Mouse (Mus musculus): Measurements from ENCODE around the gene Wnt10b. TPM values are rescaled to one million over a fixed set of nuclear protein-coding genes. Genes with fewer than 3 reads are reported as not detected.
"Not testable (repeated sequence)": the region's sequence is repeated elsewhere in the genome, so short reads cannot be mapped to it uniquely, and the experiment has no call there.

Gene Wnt10b
- not detected in 2 replicates for polyA plus RNA-seq (2015; fragmentation: Nextera tagmentation; extraction: Ambion mirVana)

DNA sequence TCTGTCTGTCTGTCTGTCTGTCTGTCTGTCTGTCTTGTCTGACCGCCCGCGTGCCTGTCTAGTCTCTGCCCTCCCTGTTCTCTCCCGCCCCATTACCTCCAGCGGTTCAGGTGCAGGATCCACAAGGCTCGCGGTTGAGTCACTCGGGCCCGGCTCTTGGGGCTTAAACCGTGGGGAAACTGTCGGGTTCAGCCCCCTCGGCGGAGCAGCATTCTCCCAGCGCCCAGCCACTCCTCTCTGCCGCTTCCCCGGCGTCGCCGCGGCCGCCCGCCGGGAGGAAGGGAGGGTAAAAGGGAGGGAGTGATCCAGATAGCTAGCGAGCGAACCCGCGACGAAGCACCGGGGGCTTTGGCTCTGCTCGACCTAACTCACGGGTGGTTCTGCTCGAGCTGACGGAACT is at the start of gene Wnt10b:
TSS of gene Wnt10b (minus strand) at position 389 of the 400 bp plus-strand sequence.
- Histone ChIP-seq H3K9ac (peak within 1 kb of the TSS; percentile 43), H3K9me3 (no peaks in the 10 kb centered on the region), H3K27ac (replicated peaks) (no peak within 1 kb of the TSS), H3K4me1 (replicated peaks) (peaks cover 37% of the 10 kb centered on the region), H3K36me3 (no peaks in the 10 kb centered on the region), H3K4me3 (peak within 1 kb of the TSS; percentile 26), H3K4me2 (peak within 1 kb of the TSS; percentile 48), H3K27me3 (peaks cover 99% of the 10 kb centered on the region)
- under 1% methylated on average over 31 of the region's 33 CpGs for WGBS
- ATAC-seq (ENCODE audit: low read depth), result no peak

DNA sequence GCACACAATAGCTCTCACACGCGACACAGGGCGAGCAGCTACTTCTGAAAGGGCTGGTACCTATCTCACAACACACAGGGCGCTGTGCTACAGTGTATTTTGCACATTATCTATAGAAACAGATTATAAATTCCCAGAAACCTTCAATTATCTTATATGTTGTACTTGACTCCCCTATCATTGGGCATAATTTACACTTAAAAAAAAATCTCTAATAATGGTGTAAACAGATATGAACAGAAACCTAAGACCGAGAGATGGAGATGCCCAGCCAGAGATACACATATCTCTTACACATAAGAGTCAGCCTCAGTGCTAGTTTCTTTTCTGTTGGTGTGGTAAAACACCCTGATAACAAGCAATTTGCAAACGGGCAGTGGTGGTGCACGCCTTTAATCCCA is 49.7 kb upstream of the Wnt10b start:
- H3K9me3 ChIP-seq, result no peaks in the 10 kb centered on the region
- no peak overlapping the region for H3K4me3 ChIP-seq
- H3K9ac ChIP-seq, result no peak overlapping the region
- peaks cover 21% of the 10 kb centered on the region for H3K4me1 ChIP-seq (replicated peaks)
- 92% methylated on average over 7 of the region's 7 CpGs for WGBS
- no peak overlapping the region for H3K4me2 ChIP-seq
- H3K27me3 ChIP-seq, result no peaks in the 10 kb centered on the region
- no peak overlapping the region for H3K27ac ChIP-seq (replicated peaks)
- H3K36me3 ChIP-seq, result peaks cover 26% of the 10 kb centered on the region
- ATAC-seq (ENCODE audit: low read depth), result no peak

GRCm38 (mm10) chr15:98823434-98823833 is 45.5 kb upstream of the Wnt10b start:
- no peak for ATAC-seq (ENCODE audit: low read depth)

GRCm38 (mm10) chr15:98822147-98822546 is 44.2 kb upstream of the Wnt10b start:
- Histone ChIP-seq H3K27ac (replicated peaks) (no peak overlapping the region), H3K9ac (no peak overlapping the region), H3K4me2 (no peak overlapping the region), H3K27me3 (no peaks in the 10 kb centered on the region), H3K4me1 (replicated peaks) (no peaks in the 10 kb centered on the region), H3K9me3 (no peaks in the 10 kb centered on the region), H3K36me3 (peaks cover 50% of the 10 kb centered on the region), H3K4me3 (no peak overlapping the region)
- WGBS, result 96% methylated on average over 5 of the region's 5 CpGs
- ATAC-seq (ENCODE audit: low read depth), result no peak

More at GRCm38 (mm10) chr15:98823434-98823833, 45.5 kb upstream of the Wnt10b start:
- no peaks in the 10 kb centered on the region for H3K9me3 ChIP-seq
- no peak overlapping the region for H3K27ac ChIP-seq (replicated peaks)
- no peaks in the 10 kb centered on the region for H3K4me1 ChIP-seq (replicated peaks)
- peaks cover 50% of the 10 kb centered on the region for H3K36me3 ChIP-seq
- 75% methylated on average over 3 of the region's 3 CpGs for WGBS
- H3K4me3 ChIP-seq, result no peak overlapping the region
- no peaks in the 10 kb centered on the region for H3K27me3 ChIP-seq
- H3K4me2 ChIP-seq, result no peak overlapping the region
- no peak overlapping the region for H3K9ac ChIP-seq

DNA sequence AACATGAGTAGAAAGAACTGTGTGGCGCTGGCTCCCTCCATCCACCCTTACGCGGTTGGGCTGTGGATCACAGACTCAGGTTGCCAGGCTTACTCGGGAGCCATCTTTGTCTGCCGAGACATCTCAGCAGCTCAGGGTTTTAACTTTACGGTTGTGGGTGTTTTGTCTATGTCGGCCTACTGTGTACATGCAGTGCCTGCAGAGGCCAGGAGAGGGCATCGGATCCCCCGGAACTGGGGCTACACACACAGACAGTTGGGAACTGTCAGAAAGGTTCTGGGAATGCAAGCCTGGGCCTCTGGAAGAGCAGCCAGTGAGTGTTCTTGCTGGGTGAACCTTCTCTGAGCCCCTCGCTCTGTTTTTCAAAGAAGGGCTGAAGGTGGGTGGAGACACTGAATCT is 43.5 kb upstream of the Wnt10b start:
- Histone ChIP-seq H3K36me3 (peaks cover 55% of the 10 kb centered on the region), H3K9ac (no peak overlapping the region), H3K4me1 (replicated peaks) (no peaks in the 10 kb centered on the region), H3K4me3 (no peak overlapping the region), H3K9me3 (no peaks in the 10 kb centered on the region), H3K4me2 (no peak overlapping the region), H3K27ac (replicated peaks) (no peak overlapping the region), H3K27me3 (no peaks in the 10 kb centered on the region)
- no peak for ATAC-seq (ENCODE audit: low read depth)
- WGBS, result 30% methylated on average over 10 of the region's 10 CpGs

GRCm38 (mm10) chr15:98820937-98821336 is 43.0 kb upstream of the Wnt10b start:
- ATAC-seq (ENCODE audit: low read depth), result no peak
- Histone ChIP-seq H3K36me3 (peaks cover 55% of the 10 kb centered on the region), H3K4me2 (no peak overlapping the region), H3K9me3 (no peaks in the 10 kb centered on the region), H3K4me1 (replicated peaks) (no peaks in the 10 kb centered on the region), H3K27ac (replicated peaks) (no peak overlapping the region), H3K27me3 (no peaks in the 10 kb centered on the region), H3K4me3 (no peak overlapping the region), H3K9ac (no peak overlapping the region)
- WGBS, result 92% methylated on average over 4 of the region's 4 CpGs

GRCm38 (mm10) chr15:98818171-98818570 is 40.2 kb upstream of the Wnt10b start:
- no peaks in the 10 kb centered on the region for H3K9me3 ChIP-seq
- H3K27me3 ChIP-seq, result no peaks in the 10 kb centered on the region
- no peak overlapping the region for H3K9ac ChIP-seq
- WGBS, result 93% methylated on average over 7 of the region's 7 CpGs
- H3K4me1 ChIP-seq (replicated peaks), result no peaks in the 10 kb centered on the region
- H3K27ac ChIP-seq (replicated peaks), result no peak overlapping the region
- ATAC-seq (ENCODE audit: low read depth), result no peak
- H3K4me2 ChIP-seq, result no peak overlapping the region
- H3K36me3 ChIP-seq, result peaks cover 58% of the 10 kb centered on the region
- no peak overlapping the region for H3K4me3 ChIP-seq

GRCm38 (mm10) chr15:98812741-98813424 is 34.9 kb upstream of the Wnt10b start:
- ATAC-seq (ENCODE audit: low read depth), result no peak
- Histone ChIP-seq H3K9me3 (no peaks in the 10 kb centered on the region), H3K4me1 (replicated peaks) (peaks cover 11% of the 10 kb centered on the region), H3K4me2 (no peak overlapping the region), H3K4me3 (no peak overlapping the region), H3K27ac (replicated peaks) (no peak overlapping the region), H3K27me3 (peaks cover 33% of the 10 kb centered on the region), H3K9ac (no peak overlapping the region), H3K36me3 (peaks cover 48% of the 10 kb centered on the region)
- 87% methylated on average over 20 of the region's 20 CpGs for WGBS

GRCm38 (mm10) chr15:98810212-98810611 is 32.3 kb upstream of the Wnt10b start:
- H3K27ac ChIP-seq (replicated peaks); H3K9ac ChIP-seq; H3K4me2 ChIP-seq; H3K9me3 ChIP-seq; H3K4me3 ChIP-seq; ATAC-seq (ENCODE audit: low read depth): not testable (repeated sequence)
- Histone ChIP-seq H3K27me3 (peaks cover 60% of the 10 kb centered on the region), H3K36me3 (peaks cover 37% of the 10 kb centered on the region), H3K4me1 (replicated peaks) (peaks cover 38% of the 10 kb centered on the region)
- 71% methylated on average over 6 of the region's 6 CpGs for WGBS

DNA sequence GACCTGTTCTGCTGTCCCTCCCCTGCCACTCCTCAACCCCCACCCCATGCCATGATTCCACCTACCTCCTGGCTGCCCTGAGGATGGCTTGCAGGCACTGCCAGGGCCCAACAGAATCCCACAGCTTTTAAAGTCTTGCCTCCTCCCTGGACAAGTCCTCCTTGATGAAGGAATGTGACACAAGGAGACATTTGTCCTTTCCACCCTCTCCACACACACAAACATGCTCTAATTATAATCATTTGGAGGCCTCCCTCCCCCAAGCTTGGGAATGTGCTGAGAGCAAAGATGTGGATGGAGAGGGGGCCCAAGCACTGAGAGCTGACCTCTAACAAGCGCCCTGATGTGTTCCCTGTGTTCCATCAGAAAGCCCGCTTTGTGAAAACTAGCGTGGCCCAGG is 31.4 kb upstream of the Wnt10b start, which contains the start of gene Ddn:
TSS of gene Ddn (minus strand) at position 101 of the 400 bp plus-strand sequence.
- Histone ChIP-seq H3K9ac (0 out of 2 replicates have a peak within 1 kb of the TSS, but pooled peaks have one; percentile 9), H3K4me2 (peak within 1 kb of the TSS; percentile 71), H3K36me3 (peaks cover 31% of the 10 kb centered on the region), H3K27ac (replicated peaks) (no peak within 1 kb of the TSS), H3K4me1 (replicated peaks) (peaks cover 42% of the 10 kb centered on the region), H3K9me3 (no peaks in the 10 kb centered on the region), H3K4me3 (peak within 1 kb of the TSS; percentile 44), H3K27me3 (peaks cover 68% of the 10 kb centered on the region)
- no peak for ATAC-seq (ENCODE audit: low read depth)
- 38% methylated on average over 3 of the region's 3 CpGs for WGBS

DNA sequence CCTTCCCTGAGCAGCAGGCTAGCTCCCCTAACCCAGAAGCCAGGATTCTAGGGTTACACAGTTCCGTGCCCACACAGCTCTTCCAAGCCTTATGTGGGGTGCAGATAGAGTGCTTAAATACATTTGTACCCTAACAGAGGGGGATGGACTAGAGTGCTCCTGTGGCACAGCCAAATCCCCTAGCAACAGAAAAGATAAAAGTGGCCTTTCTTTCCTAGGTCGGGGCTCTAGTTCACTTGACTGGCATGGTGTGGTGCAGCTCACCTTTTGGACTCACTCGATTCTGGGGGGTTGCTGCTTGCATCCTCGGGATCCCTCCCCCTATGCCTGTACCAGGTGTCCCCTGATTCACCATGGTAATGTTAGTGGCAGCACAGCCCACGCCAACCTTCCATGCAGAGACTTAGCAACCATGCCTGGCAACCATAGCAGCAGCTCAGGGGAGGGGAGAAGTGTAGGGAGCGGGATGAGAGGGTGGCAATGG is 30.7 kb upstream of the Wnt10b start:
- H3K27me3 ChIP-seq, result peaks cover 75% of the 10 kb centered on the region
- peaks cover 45% of the 10 kb centered on the region for H3K4me1 ChIP-seq (replicated peaks)
- no peak overlapping the region for H3K27ac ChIP-seq (replicated peaks)
- 5% methylated on average over 6 of the region's 6 CpGs for WGBS
- peak overlapping the region; percentile 44; the same call in 1 of the 2 replicates for H3K4me3 ChIP-seq
- H3K36me3 ChIP-seq, result peaks cover 24% of the 10 kb centered on the region
- H3K9ac ChIP-seq, result 0 out of 2 replicates have a peak overlapping the region, but pooled peaks have one; percentile 9
- no peaks in the 10 kb centered on the region for H3K9me3 ChIP-seq
- ATAC-seq (ENCODE audit: low read depth), result no peak
- peak overlapping the region; percentile 71; the same call in 1 of the 2 replicates for H3K4me2 ChIP-seq

GRCm38 (mm10) chr15:98807895-98808650 is 30.1 kb upstream of the Wnt10b start:
- H3K4me1 ChIP-seq (replicated peaks), result peaks cover 49% of the 10 kb centered on the region
- peaks cover 81% of the 10 kb centered on the region for H3K27me3 ChIP-seq
- H3K9ac ChIP-seq, result peak overlapping the region; percentile 64
- peaks cover 18% of the 10 kb centered on the region for H3K36me3 ChIP-seq
- under 1% methylated on average over 34 of the region's 34 CpGs for WGBS
- 0 out of 2 replicates have a peak, but pooled peaks have one; percentile 29 for ATAC-seq (ENCODE audit: low read depth)
- peak overlapping the region; percentile 44 for H3K4me3 ChIP-seq
- peak overlapping the region; percentile 71 for H3K4me2 ChIP-seq
- no peaks in the 10 kb centered on the region for H3K9me3 ChIP-seq
- no peak overlapping the region for H3K27ac ChIP-seq (replicated peaks)

Measured in neural tube, embryonic 13.5 days (tissue).